Mouse (Mus musculus): ENCODE data around the gene Ablim2. TPM values are rescaled to one million over a fixed set of nuclear protein-coding genes. Genes with fewer than 3 reads are reported as not detected.

Ablim2 gene
- total RNA-seq, 2 experiments from 2014 or later, result 168 to 215 TPM

- no peak for DNase-seq (ENCODE audit: low spot score in 2 of 2)
These were observed 147.6 kb downstream of the Ablim2 start for GRCm38 (mm10) chr5:35905283-35905682.

GRCm38 (mm10) chr5:35907090-35907489 lies 149.4 kb downstream of the Ablim2 start:
- no peak for DNase-seq (ENCODE audit: low spot score in 2 of 2)

DNA sequence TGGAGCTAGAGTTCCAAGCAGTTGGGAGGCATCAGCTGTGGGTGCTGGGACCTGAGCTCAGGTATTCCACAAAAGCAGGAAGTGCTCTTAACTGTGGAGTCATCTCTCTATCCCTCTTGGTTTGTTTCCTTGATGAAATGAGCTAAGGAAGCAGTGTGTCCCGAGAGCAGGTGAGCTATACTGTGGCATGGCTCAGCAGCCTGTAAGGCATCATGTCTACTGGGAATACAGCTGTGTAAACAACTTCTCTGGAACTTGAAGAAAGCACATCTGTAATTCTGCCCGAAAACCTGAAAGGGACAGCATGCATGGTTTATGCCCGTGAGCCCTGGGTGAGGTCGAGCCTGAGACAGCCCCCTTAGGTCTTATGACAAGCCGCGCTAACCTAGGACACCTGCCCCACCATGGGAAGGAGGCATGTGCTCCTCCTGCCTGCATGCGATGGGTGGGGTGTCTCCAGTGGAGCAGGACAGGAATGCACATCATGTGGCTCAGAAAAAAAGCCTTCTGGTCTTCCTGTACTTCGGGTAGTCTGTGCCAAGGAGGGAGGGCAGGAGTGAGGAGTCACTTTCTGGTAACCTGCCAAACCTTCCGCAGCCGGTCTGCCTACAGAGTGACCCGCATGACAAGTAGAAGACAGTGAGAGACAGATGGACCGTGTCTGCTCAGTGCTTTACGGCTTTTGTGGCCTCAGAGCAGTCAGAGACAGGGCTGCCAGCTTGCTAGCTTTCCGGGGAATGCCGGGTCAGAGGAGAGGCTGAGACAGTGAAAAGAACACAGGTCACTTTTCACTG lies 150.2 kb downstream of the Ablim2 start:
- DNase-seq (ENCODE audit: low spot score in 2 of 2), result peak; percentile 45 to 51

DNA sequence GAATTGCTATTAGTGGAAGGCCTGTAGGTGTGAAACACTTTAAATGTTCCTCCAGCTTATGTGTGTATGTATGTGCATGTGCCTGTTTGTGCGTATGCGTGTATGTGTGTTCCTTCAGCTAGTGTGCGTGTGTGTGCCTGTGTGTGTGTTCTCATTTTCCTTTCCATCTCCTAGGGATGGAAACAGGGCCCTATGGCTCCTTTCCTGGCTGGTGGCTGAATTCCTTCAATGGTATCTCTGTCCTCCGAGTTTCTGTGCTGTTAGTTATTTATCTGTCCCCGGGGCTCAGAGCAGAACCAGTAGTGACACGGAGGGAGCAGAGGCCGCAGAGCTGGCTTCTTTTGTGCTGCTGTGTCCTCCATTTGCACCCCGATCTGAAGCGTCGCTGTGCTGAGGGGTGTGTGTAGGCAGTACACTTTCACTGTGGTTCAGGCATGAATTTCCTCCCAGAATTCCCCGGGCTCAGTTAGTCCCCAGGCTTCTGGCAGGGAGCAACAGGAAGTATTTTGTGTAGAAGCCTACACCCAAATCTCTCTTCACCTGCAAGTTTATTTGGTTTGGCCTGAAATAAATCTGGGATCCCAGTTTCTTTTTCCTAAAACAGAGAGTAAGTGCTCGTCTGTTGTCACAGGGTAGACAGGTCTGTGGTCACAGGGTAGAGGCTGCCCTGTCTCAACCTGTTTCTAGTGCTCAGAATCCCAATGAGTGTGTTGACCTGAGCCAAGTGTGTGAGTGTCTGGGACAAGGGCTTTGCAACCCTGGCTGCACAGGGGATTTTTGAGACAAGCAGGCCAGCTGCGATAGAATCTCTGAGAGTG lies 151.2 kb downstream of the Ablim2 start:
- no peak for DNase-seq (ENCODE audit: low spot score in 2 of 2)

DNA sequence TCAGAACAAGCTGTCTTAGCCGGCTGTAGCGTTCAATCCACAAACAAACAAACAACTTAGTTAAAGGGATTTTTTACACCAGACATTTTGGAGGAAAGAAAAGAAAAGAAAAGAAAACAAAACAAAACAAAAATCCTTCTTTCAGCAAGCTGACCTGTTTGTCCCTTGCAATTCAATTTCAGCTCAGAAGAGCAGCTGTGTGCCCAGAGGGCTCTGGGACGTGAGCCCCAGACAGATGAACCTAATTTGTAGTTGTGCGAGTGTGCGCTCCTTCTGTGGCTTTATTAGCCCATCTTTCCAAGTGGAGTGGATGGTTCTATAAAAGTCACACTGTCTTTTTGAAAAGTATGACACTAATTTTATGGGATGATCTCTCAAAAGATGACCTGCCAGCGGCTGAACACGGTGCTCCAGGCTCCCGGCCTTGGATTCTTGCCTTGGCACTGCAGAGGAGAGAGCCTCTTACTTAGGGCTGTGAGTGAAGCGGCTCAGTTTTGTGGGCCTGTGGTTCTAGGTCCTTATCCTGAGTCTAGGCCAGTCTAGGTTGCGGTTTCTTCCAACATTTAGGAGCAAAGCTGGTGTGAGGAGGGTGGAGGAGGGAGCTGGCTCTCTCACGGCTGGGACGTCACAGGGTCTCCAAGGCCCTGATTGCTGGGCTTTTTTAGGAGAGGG lies 158.1 kb downstream of the Ablim2 start:
- DNase-seq (ENCODE audit: low spot score in 2 of 2), result no peak

- DNase-seq (ENCODE audit: low spot score in 2 of 2), result no peak
These were observed 159.0 kb downstream of the Ablim2 start for GRCm38 (mm10) chr5:35916666-35917065.

DNA sequence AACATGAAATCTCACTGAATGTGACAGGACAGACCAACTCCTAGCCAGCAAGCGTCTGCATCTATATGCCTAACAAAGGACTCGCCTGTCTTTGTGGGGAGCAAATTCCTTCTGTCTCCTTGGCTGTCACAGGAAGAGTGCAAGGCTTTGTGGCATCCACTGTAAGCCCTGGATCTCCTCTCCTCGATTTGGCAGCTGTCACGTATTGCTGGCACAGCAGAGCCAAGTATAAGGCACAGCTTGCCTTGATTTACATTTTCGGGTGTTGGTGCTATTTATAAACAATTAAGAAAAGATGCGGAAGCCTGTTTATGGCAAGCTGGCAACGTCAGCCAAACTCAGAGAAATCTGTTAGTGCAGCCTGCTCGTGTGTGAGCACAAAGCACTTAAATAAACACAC lies 160.7 kb downstream of the Ablim2 start:
- DNase-seq (ENCODE audit: low spot score in 2 of 2), result peak in 1 of 2 experiments; percentile 20

DNA sequence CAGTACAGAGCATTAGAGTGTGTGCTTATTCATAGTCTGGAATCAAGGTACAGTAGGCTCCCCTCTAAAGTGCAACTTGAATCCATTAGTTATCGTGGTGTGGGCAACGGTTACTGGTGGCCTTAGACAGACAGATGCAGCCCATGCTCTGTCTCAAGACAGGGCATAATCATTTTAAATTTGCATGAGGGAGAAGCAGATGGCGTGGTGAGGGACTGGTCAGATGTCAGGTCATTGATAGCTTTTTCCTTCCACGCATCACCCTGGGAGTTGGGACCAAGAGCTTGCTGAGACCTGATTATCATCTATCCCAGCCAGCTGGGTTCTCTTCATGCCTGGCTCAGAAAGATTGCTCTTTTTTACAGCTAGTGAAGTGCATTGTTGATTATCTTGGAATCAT lies 162.4 kb downstream of the Ablim2 start:
- DNase-seq (ENCODE audit: low spot score in 2 of 2), result no peak

- DNase-seq (ENCODE audit: low spot score in 2 of 2), result no peak
These were observed 162.9 kb downstream of the Ablim2 start for GRCm38 (mm10) chr5:35920557-35920956.

GRCm38 (mm10) chr5:35921141-35921540 lies 163.5 kb downstream of the Ablim2 start:
- no peak for DNase-seq (ENCODE audit: low spot score in 2 of 2)

GRCm38 (mm10) chr5:35921595-35922254 lies 164.0 kb downstream of the Ablim2 start:
- DNase-seq (ENCODE audit: low spot score in 2 of 2), result no peak

- DNase-seq (ENCODE audit: low spot score in 2 of 2), result no peak
These were observed 165.8 kb downstream of the Ablim2 start for GRCm38 (mm10) chr5:35923448-35923847.

DNA sequence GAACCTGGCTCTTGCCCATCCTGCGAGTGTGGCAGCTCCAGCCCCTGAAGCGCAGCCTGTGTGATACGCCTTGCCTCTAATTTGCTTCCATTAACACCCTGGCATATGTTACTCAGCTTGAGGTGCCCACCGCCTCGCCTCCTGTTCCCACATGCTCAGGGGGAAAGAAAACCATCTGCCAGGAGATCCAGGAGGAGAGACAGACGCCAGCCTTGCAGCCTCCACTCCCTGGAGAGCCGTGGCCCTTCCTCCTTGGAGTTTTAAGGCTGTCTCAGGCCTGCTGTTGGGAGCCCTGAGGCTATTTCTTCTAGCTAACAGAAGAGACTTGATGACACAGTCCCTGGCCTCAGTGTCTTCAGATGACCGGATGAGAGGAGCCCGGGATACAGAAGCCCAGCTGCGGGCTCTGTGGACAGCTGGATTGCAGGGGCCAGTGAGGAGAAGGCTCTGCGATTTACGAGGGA lies 167.5 kb downstream of the Ablim2 start:
- peak; percentile 34 to 63 for DNase-seq (ENCODE audit: low spot score in 2 of 2)

GRCm38 (mm10) chr5:35926511-35926910 lies 168.8 kb downstream of the Ablim2 start:
- DNase-seq (ENCODE audit: low spot score in 2 of 2), result no peak

DNA sequence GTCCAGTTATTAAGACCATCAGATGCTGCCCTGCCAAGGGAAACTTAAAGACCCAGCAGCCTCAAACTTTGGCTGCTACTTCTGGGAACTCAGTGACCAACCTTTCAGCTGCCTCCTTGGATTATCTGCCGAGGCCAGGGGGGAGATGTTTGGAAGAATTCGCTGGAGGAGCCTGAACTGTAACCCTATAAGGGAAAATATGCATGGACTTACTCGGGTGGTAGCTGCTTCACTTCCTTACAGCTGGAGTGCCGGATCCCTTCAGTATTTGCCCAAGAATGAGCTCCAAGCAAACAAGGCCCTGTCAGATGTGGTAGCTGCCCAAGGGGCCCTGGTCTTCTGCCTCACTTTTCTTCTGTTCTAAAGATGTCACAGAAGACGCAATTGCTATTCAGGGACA lies 173.6 kb downstream of the Ablim2 start:
- no peak for DNase-seq (ENCODE audit: low spot score in 2 of 2)

- DNase-seq (ENCODE audit: low spot score in 2 of 2), result no peak
These were observed 175.4 kb downstream of the Ablim2 start for GRCm38 (mm10) chr5:35933059-35933458.

Other genes starting within 250 kb of the Ablim2 start
- gene Cpz, start 232.2 kb upstream of the Ablim2 start, total RNA-seq (2021), result under 1 TPM; 0.14 to 0.93 TPM
- 1 to 10 TPM; 9.0 to 9.7 TPM for gene Trmt44, start 182.8 kb upstream of the Ablim2 start, total RNA-seq (2021)
- gene Acox3, start 174.8 kb upstream of the Ablim2 start, total RNA-seq (2021), result 10 to 100 TPM; 30.1 to 33.1 TPM
- 1 to 10 TPM; 5.0 to 7.4 TPM for gene Htra3, start 78.1 kb upstream of the Ablim2 start, total RNA-seq (2021)
- gene Sh3tc1, start 17.9 kb upstream of the Ablim2 start, total RNA-seq (2021), result 1 to 10 TPM; 2.4 to 2.6 TPM
- 10 to 100 TPM; 28.3 to 29.1 TPM for gene Afap1, start 135.4 kb downstream of the Ablim2 start, total RNA-seq (2021)